Mouse (Mus musculus) myocyte (in vitro differentiated cells): ENCODE results near the gene Ptpdc1.

Experiments used
- CEBPB ChIP-seq: IDR thresholded peaks from 2 replicates; pipeline ENCODE4 v1.6.1; 2011; ENCODE audit warnings: mild to moderate bottlenecking, moderate library complexity; ENCODE audit not compliant: poor library complexity, insufficient read depth, severe bottlenecking
- E2F4 ChIP-seq: IDR thresholded peaks from one replicate; pipeline ENCODE4 v1.6.1; 2011; ENCODE audit warnings: mild to moderate bottlenecking, control low read depth, moderate library complexity; ENCODE audit not compliant: insufficient read depth
- MAX ChIP-seq: IDR thresholded peaks from one replicate; pipeline ENCODE4 v1.6.1; 2011; ENCODE audit warnings: low read depth, mild to moderate bottlenecking, control low read depth
- POLR2A ChIP-seq: IDR thresholded peaks from one replicate; pipeline ENCODE4 v1.6.1; 2011; ENCODE audit warnings: low read depth, mild to moderate bottlenecking, control low read depth, moderate library complexity; ENCODE audit not compliant: insufficient read length
- REST ChIP-seq: IDR thresholded peaks from one replicate; pipeline ENCODE4 v1.6.1; 2011; ENCODE audit warnings: mild to moderate bottlenecking, control low read depth, moderate library complexity; ENCODE audit not compliant: insufficient read depth, insufficient read length
- SRF ChIP-seq: IDR thresholded peaks from one replicate; pipeline ENCODE4 v1.6.1; 2011; ENCODE audit warnings: low read depth; ENCODE audit not compliant: control insufficient read depth, insufficient read length
- TCF3 ChIP-seq: IDR thresholded peaks from one replicate; pipeline ENCODE4 v1.6.1; 2011; ENCODE audit warnings: low read depth, control low read depth; ENCODE audit not compliant: insufficient read length
- USF1 ChIP-seq: IDR thresholded peaks from one replicate; pipeline ENCODE4 v1.6.1; 2011; ENCODE audit warnings: low read depth, mild to moderate bottlenecking, control low read depth, moderate library complexity

DNA sequence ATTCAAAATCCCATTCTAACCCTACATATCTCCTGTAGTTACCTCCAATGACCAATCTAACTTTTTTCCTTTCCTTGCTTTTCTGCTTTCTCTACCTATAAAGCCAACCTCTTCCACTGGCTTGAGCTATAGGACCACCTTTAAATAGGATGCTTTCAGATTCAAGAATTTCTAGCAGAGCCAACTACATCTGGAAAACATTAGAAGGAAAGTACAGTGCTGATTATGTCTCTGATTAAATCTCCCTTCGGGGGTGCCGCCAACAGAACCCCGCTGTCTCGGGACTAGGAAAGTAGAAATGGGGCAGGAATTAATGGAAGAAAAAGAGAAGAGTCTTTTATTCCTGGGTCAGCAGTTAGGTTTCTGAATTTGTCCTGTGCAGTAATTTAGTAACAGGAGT, 6.6 kb downstream of the Ptpdc1 start:
- no peak for TF ChIP-seq POLR2A
- no peak for TF ChIP-seq SRF
- no peak for TF ChIP-seq CEBPB
- TF ChIP-seq TCF3 = no peak
- TF ChIP-seq E2F4 = no peak
- no peak for TF ChIP-seq USF1
- no peak for TF ChIP-seq MAX
- TF ChIP-seq REST = no peak
